Mouse (Mus musculus): ENCODE results near the gene Ikzf2.

DNA sequence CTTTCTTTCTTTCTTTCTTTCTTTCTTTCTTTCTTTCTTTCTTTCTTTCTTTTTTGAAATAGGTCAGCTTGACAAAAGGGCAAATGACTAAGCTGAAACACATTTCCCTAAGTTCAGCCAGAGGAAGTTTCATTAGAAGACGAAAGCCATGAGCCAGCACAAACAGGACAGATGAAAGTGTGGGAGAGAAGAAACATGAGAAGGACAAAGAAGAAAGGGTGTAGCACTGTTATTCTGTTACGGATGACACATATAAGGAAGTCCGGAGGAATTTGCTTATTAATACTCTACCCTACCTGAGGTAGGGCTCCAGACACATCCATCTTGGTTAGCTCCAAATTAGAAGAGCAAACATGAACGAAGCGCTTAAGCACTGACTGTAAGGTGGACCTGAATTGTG lies 31.7 kb downstream of the Ikzf2 start:
- TF ChIP-seq GATA1 (IDR thresholded peaks at IDR 0.05; ENCODE audit: low read length): no peak
- TF ChIP-seq TAL1 (IDR thresholded peaks at IDR 0.05; ENCODE audit: low read length): no peak
